Mouse (Mus musculus) lung, adult 2 months (tissue): Measurements from ENCODE around the gene Slc35b2. TPM values are rescaled to one million over a fixed set of nuclear protein-coding genes. Genes with fewer than 3 reads are reported as not detected.

Experiments
- DNase-seq: peaks from one replicate; pipeline ENCODE4 v3.0.0; 2022
- H3K4me1 ChIP-seq: fragments of 200-500 bp; 2 replicates; pipeline ENCODE4 v1.6.1; 2011; ENCODE audit warnings: low read length; ENCODE audit not compliant: control insufficient read depth, insufficient read depth
- H3K4me3 ChIP-seq: fragments of 200-500 bp; replicated peaks from 2 replicates; pipeline ENCODE3; 2011; ENCODE audit warnings: low read depth, mild to moderate bottlenecking, control low read depth, low read length; ENCODE audit errors: extremely low read depth
- CTCF ChIP-seq: fragments of 200-500 bp; IDR thresholded peaks from 2 replicates; pipeline ENCODE4 v1.5.1; 2011; ENCODE audit warnings: mild to moderate bottlenecking, low read length, control low read depth; ENCODE audit not compliant: insufficient read depth
- POLR2A ChIP-seq: fragments of 200-500 bp; IDR thresholded peaks from 2 replicates; pipeline ENCODE4 v1.6.1; 2011; ENCODE audit warnings: low read depth, mild to moderate bottlenecking, control low read depth, low read length, borderline replicate concordance; ENCODE audit errors: extremely low read depth
- WGBS: fragments of 180-500 bp; shearing (Covaris S2); methylation state at CpG from one replicate; pipeline ENCODE4 v1.1.7; 2018; 5-methylcytosine and 5-hydroxymethylcytosine counted together
- polyA plus RNA-seq: library from polyadenylated mRNA; depleted of rRNA; stranded (reverse); fragments of >200 nt; gene quantifications from 2 replicates; pipeline ENCODE4 v1.2.3, GENCODE M21; 2012

The Slc35b2 gene
- polyA plus RNA-seq, 1 experiment = 89.9 TPM

DNA sequence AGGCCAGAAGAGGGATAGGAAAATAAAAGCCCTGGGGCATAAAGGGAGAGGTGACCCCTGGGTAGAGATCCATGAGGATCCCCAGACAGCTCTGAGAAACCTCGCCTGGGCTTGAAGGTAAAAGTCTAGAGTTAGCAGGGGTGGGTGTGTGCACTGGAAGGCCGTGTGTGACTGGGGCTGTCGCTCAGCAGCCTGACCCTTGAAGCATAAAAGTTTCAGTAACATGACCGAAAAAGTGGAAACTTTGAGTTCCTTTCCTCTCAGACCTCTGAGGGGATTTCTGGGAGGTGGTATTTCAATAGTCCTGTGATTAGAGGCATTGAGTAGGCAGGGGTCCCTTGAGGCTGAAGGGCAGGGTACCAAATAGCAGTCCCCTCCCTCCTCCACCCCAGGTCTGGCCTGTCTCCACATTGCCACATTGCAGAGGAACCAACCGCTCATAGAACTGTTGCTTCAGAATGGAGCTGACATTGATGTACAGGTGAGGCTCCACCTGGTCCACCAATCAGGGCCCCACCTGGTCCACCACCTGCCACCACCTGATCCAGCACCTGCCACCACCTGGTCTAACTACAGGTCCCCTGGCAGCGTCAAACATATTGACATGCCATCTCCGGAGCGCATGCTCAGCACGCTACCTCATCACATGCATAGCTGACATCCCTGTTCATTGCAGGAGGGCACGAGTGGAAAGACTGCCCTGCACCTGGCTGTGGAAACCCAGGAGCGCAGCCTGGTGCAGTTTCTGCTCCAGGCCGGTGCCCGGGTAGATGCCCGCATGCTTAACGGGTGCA lies 3.7 kb upstream of the Slc35b2 start:
- whole genome bisulfite sequencing = 87% methylated on average over 15 of the region's 15 CpGs
- Histone ChIP-seq H3K4me1 (peaks cover 9% of the 10 kb centered on the region), H3K4me3 (no peak overlapping the region)
- TF ChIP-seq POLR2A (no peak), CTCF (no peak)
- DNase-seq = no peak

DNA sequence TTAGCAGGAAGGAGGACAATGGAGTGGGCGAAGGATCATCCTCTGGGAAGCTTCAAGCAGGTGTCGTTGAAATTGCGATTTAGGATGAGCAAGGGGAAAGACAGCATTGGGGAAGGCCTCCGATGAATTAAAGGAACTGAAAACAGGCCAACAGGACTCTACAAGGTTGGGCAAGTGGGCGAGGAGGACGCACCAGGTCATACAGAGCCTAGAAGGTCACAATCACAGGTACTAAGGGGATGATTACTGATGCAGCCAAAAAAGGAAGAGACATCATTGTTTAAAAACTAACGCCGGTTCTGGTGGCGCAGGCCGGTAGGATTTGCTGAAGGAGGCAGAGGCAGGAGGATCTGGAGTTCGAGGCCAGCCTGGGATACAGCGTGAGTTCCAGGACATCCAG lies 458 bp upstream of the Slc35b2 start:
- TF ChIP-seq CTCF (no peak), POLR2A (no peak)
- 61% methylated on average over 12 of the region's 12 CpGs for WGBS
- no peak for DNase-seq
- Histone ChIP-seq H3K4me1 (peaks cover 6% of the 10 kb centered on the region), H3K4me3 (no peak overlapping the region)

DNA sequence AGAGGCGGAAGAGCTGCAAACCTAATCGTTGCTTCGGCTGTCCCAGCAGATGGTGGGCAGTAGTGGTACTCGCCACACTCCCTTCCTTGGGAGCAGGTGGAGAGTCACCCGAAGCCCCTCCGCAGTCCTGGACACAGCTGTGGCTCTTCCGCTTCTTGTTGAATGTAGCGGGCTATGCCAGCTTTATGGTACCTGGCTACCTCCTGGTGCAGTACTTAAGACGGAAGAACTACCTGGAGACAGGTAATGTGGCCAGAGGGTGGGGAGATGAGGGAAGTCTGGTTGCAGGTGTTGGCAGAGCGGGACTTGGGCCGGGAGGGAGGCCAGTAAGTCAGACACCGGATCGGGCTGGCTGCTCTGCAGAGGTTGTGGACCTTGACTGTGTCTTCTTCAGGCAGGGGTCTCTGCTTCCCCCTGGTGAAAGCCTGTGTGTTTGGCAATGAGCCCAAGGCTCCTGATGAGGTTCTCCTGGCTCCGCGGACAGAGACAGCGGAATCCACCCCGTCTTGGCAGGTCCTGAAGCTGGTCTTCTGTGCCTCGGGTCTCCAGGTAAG lies 934 bp downstream of the Slc35b2 start:
- no peak for DNase-seq
- 16% methylated on average over 18 of the region's 18 CpGs for WGBS
- peak overlapping the region; percentile 95 for H3K4me3 ChIP-seq
- H3K4me1 ChIP-seq = peaks cover 6% of the 10 kb centered on the region
- TF ChIP-seq POLR2A (no peak), CTCF (no peak)

DNA sequence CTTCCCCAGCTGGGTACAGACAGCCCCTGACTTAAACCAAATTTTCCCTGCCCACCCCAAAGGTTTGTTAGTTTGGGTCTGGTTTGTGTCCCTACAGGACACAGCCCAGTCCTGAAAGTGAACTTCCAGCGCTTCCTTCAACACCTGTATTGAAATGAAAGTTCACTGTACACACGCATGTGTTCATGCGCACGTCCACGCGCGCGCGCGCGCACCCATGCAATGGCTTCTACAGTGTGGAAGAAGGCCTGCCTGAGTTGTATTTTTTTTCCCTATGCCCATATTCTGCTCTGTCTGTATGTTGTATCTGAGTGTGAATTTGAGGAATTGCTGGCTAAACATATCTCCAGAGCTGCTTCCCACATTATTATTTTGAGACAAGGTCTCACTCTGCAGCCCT lies 1.4 kb downstream of the Slc35b2 start:
- TF ChIP-seq POLR2A = no peak
- Histone ChIP-seq H3K4me3 (no peak overlapping the region), H3K4me1 (peaks cover 6% of the 10 kb centered on the region)
- WGBS = 90% methylated on average over 11 of the region's 11 CpGs
- DNase-seq = no peak

DNA sequence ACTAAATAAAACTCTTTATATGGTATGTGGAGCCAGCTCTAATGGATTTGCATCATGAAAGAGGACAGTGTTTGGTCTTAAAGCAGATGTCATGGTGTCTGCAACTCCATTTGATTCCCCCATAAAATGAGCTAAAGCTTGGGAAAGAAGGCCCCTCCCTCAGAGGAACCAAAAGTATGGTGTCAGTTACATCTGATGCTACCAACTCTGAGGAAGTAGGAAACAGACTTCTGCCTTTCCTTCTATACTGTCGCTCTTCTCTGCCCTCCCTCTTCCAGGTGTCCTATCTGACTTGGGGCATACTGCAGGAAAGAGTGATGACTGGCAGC lies 2.3 kb downstream of the Slc35b2 start:
- Histone ChIP-seq H3K4me3 (no peak overlapping the region), H3K4me1 (peaks cover 6% of the 10 kb centered on the region)
- TF ChIP-seq POLR2A = no peak
- TF ChIP-seq CTCF = no peak
- WGBS = 68% methylated on average over 1 of the region's 1 CpGs
- no peak for DNase-seq

DNA sequence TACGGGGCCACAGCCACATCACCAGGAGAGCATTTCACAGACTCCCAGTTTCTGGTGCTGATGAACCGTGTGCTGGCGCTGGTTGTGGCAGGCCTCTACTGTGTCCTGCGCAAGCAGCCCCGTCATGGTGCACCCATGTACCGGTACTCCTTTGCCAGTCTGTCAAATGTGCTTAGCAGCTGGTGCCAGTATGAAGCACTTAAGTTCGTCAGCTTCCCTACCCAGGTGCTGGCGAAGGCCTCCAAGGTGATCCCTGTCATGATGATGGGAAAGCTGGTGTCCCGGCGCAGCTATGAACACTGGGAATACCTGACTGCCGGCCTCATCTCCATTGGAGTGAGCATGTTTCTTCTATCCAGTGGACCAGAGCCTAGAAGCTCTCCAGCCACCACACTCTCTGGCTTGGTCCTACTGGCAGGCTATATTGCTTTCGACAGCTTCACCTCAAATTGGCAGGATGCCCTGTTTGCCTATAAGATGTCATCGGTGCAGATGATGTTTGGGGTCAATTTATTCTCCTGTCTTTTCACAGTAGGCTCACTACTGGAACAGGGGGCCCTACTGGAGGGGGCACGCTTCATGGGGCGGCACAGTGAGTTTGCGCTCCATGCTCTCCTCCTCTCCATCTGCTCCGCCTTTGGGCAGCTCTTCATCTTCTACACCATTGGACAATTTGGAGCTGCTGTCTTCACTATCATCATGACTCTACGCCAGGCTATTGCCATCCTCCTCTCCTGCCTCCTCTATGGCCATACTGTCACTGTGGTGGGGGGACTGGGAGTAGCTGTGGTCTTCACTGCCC lies 2.9 kb downstream of the Slc35b2 start:
- DNase-seq = no peak
- Histone ChIP-seq H3K4me3 (no peak overlapping the region), H3K4me1 (peaks cover 6% of the 10 kb centered on the region)
- TF ChIP-seq CTCF (no peak), POLR2A (no peak)
- WGBS = 66% methylated on average over 18 of the region's 18 CpGs

DNA sequence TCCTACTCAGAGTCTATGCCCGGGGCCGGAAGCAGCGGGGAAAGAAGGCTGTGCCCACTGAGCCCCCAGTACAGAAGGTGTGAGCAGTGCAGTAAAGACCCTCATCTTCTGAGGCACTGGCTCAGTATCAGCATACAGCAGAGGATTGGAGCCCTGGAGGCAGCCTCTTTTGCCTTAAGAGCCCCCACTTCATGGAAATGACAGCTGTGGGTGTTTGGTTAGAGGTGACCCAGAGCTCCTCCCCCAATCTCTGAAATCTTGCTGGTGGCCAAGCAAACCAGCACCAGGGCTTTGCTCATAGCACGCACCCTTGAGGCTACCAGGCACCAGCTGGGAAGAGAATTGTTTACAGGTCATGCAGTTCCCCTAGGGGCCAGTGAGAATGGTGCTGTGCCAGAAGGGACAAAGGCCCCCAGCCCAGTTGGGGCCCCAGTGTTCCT lies 3.5 kb downstream of the Slc35b2 start:
- no peak for DNase-seq
- Histone ChIP-seq H3K4me1 (peaks cover 6% of the 10 kb centered on the region), H3K4me3 (no peak overlapping the region)
- TF ChIP-seq POLR2A (no peak), CTCF (no peak)
- 45% methylated on average over 4 of the region's 4 CpGs for WGBS

DNA sequence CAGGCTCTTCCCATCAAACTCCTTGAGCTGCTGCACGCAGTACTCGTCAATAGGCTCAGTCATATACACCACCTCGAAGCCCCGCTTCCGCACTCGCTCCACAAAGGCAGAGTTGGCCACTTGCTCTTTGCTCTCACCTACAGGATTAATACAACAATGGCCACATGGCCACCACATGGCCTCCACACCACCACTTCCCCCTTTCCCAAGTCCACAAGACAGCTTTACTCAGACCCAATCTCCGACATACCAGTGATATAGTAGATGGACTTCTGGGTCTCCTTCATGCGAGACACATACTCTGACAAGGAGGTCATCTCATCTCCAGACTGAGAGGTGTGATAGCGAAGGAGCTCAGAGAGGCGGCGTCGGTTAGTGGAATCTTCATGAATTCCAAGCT lies 5.3 kb downstream of the Slc35b2 start:
- Histone ChIP-seq H3K4me1 (peaks cover 6% of the 10 kb centered on the region), H3K4me3 (no peak overlapping the region)
- DNase-seq = no peak
- TF ChIP-seq CTCF (no peak), POLR2A (no peak)
- WGBS = 84% methylated on average over 12 of the region's 12 CpGs

DNA sequence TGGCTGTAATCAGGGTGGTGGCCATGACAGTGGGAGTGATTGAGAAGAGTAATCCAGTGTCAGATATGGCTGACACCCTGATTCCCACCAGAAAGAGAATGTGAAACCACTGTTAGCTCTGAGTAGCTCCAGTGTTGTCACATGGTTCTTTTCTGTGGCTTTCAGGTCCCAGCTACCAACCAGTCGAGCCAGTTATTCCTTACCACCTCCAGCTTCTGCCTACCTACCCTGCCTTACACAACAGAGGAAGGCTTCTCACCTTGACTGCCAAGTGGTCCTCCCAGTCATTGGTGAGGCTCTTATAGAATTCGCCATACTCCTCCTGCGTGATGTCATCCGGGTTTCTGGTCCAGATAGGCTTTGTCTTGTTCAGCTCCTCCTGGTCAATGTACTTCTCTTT lies 6.3 kb downstream of the Slc35b2 start:
- DNase-seq = no peak
- WGBS = 75% methylated on average over 4 of the region's 4 CpGs
- TF ChIP-seq CTCF = no peak
- no peak for TF ChIP-seq POLR2A
- H3K4me1 ChIP-seq = peaks cover 3% of the 10 kb centered on the region
- no peak overlapping the region for H3K4me3 ChIP-seq
